Mouse (Mus musculus): ENCODE measurements around the gene Tmem231. TPM values are rescaled to one million over a fixed set of nuclear protein-coding genes. Genes with fewer than 3 reads are reported as not detected.
A peak's percentile ranks its signal among the peaks of the same experiment; 100 is the strongest.

Tmem231 gene
- total RNA-seq, 2 experiments from 2014 or later, result 11.7 to 13.2 TPM

DNA sequence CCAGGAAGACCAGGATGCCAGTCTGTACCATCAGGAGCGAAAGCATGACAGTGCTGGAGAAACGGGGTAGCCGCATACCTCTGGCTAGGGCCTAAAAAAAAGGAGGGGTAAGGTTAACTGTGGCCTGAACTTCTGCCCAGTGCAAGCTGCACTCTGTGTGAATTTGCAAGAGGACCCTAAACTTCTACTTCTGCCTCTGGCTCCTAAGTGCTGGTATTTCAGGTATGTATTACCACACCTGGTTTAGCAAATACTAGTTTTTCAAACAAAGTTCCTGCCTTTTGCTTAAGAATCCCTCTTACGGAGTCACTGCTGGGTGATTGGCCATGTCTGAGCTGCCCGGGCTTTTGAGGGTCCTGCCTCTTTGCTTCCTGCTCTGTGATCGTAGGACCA lies 42.8 kb downstream of the Tmem231 start:
- intact Hi-C loops (cut with DNase I), result no loop called here
- DNase-seq (ENCODE audit: extremely low spot score in 1 of 2, low spot score in 2 of 2), result no peak
- no peak overlapping the region for H3K27ac ChIP-seq
- H3K4me3 ChIP-seq, result no peak overlapping the region
- no peak for TF ChIP-seq CTCF (IDR thresholded peaks at IDR 0.05)

DNA sequence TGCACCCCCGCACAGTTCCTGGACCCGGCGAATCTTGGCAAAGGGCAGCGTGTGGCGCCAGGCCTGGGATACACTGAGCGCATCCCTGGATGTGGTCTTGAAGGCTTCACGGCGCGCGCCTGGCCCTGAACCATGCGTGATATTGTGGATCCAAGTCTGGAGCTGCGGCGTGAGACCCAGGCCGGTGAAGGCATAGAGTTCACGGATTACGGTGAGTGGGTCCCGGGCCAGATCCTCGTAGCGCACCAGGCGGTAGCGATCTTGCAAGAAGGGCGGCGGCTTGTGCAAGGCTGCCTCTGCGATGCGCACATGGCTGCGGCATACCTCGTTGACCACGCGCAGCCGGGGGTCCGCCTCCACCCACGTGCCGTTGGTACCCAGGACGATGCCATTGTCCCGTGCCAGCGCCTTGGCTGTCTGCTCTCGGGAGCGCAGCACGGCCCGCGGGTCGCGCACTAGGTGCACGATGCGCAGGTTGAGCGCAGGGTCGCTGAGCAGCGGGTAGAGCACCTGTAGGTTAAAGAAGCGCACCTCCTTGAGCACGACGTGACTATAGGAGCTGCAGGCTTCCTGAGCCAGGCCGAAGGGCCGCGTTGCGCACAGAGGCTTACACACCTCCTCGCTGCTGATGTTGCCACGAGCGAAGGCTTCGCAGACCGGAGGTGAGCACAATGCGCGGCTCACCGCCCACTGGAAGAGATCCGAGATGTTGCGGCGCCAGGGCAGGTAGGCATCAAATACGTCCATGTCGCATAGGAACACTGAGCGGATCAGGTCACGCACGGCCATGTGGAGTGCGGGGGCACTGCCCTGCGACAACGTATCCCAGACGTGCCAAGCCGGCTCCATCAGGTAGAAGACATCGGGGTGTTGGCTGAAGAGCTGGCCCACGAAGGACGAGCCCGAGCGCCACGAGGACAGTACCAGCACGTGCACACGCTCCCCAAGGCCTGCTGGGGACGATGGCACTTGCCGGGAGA lies 43.5 kb downstream of the Tmem231 start:
- DNase-seq (ENCODE audit: extremely low spot score in 1 of 2, low spot score in 2 of 2), result peak in 1 of 2 experiments; percentile 19
- TF ChIP-seq CTCF (IDR thresholded peaks at IDR 0.05), result no peak
- intact Hi-C loops (cut with DNase I), result no loop called here
- peak overlapping the region; percentile 37 for H3K4me3 ChIP-seq
- H3K27ac ChIP-seq, result no peak overlapping the region

GRCm38 (mm10) chr8:111888091-111888650 lies 45.5 kb downstream of the Tmem231 start:
- H3K4me3 ChIP-seq, result no peak overlapping the region
- peak in 1 of 2 experiments; percentile 20 for DNase-seq (ENCODE audit: extremely low spot score in 1 of 2, low spot score in 2 of 2)
- H3K27ac ChIP-seq, result no peak overlapping the region
- intact Hi-C loops (cut with DNase I), result no loop called here
- TF ChIP-seq CTCF (IDR thresholded peaks at IDR 0.05), result no peak

DNA sequence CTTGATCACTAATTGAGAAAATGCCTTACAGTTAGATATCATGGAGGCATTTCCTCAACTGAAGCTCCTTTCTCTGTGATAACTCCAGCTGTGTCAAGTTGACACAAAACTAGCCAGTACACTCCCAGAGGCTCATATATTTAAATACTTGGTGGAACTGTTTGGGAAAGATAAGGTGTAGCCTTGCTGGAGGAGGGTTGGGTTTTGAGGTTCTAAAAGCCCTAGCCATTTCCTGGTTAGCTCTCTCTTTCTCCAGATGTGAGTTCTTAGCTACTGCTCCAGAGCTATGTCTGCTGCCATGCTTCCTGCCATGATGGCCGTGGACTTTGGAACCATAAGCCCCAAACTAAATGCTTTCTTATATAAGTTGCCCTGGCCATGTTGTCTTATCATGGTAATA lies 46.2 kb downstream of the Tmem231 start:
- intact Hi-C loops (cut with DNase I), result no loop called here
- no peak overlapping the region for H3K4me3 ChIP-seq
- no peak overlapping the region for H3K27ac ChIP-seq
- DNase-seq (ENCODE audit: extremely low spot score in 1 of 2, low spot score in 2 of 2), result no peak
- no peak for TF ChIP-seq CTCF (IDR thresholded peaks at IDR 0.05)

DNA sequence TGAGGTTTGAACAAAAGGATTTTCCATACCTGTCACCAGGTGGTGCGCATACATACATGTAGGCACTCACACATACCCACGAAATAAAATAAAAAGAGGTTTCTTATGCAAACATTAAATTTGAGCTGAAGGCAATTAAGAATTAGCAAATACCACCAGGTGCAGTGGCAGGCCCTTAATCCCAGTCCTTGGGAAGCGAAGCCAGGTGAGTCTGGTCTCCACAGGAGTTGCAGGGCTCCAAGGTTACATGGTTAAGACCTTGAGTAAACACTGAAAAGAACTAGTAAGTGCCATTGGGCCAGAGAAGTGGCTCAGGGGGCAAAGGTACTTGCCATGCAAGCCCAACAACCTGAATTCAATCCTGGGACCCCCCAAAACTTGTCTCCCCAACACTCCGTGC lies 50.1 kb downstream of the Tmem231 start:
- H3K4me3 ChIP-seq, result no peak overlapping the region
- intact Hi-C loops (cut with DNase I), result no loop called here

DNA sequence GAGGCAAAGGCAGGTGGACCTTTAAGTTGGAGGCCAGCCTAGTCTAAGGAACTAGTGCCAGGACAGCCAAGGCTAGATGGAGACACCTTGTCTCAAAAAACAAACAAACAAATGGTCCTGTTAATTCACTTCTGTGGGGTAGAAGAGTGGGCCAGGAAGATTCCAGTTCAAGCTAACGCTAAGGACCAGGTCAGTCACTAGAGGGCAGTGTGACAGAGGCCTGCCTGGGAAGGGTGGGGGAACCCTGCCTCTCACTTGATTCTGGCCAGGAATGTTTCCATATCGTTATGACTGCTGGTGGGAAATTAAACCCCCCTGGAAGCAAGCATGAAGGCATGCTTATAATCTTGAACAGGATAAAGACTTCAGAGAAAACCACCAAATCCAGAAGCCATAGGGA lies 52.1 kb downstream of the Tmem231 start:
- peak; percentile 71 for TF ChIP-seq CTCF (IDR thresholded peaks at IDR 0.05)
- Histone ChIP-seq H3K27ac (no peak overlapping the region), H3K4me3 (no peak overlapping the region)
- intact Hi-C loops (cut with DNase I), result loop anchor here (1.0 kb wide), 1 partner anchor 109 kb away; no protein-coding TSS in a partner anchor
- DNase-seq (ENCODE audit: extremely low spot score in 1 of 2, low spot score in 2 of 2), result peak in 1 of 2 experiments; percentile 26

More for the DNA sequence above, 50.1 kb downstream of the Tmem231 start:
- H3K27ac ChIP-seq, result no peak overlapping the region
- DNase-seq (ENCODE audit: extremely low spot score in 1 of 2, low spot score in 2 of 2), result no peak
- no peak for TF ChIP-seq CTCF (IDR thresholded peaks at IDR 0.05)

DNA sequence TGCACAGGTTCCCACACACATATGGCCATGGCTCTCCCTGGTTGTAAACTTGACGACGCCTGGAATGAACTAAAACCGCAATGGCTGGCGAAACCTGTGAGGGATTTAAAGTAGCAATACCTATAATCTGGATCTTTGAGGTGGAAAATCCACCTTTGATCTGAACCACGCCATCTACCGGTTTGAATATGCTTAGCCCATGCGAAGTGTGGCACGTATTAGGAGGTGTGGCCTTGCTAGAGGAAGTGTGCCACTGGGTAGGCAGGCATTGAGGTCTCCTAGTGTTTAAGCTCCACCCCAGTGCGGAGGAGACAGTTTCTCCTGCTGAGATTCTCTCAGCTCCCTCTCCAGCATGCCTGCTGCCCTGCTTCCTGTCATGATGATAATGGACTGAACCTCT lies 56.0 kb downstream of the Tmem231 start:
- Histone ChIP-seq H3K4me3 (no peak overlapping the region), H3K27ac (no peak overlapping the region)
- TF ChIP-seq CTCF (IDR thresholded peaks at IDR 0.05), result no peak; the same call in none of the 2 replicates
- no peak for DNase-seq (ENCODE audit: extremely low spot score in 1 of 2, low spot score in 2 of 2)
- intact Hi-C loops (cut with DNase I), result loop anchor here (2.0 kb wide), 1 partner anchor 23 kb away; the partner anchor contains the start of gene Cfdp1

DNA sequence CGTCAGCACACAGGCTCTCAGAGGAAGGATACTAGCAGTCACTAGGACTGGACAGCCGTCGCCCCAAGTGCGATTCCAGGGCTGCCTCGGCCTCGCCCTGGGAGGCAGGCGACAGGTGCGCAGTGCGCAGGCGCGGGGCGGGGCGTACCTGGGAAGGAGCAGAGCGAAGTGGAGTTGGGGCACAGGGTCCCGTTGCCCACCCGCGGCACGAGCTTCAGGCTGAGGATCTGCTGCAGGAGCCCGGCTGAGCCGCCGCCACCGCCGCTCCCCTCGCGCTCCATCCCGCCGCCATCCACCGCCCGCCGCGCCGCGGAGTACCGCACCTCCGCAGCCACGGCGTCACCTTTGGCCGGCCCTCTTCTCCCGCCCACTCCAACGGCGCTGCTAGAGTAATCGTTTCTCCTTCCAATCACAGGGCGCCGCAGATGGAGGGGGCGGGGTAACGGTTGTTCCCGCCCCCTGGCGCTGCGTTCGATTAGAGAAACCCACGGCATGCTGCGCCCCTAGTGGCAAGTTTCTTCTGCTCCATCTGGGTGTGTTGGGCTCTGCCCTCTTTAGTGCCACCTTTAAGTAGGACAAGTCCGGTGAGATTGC lies 57.2 kb downstream of the Tmem231 start, which contains the start of gene Tmem170:
TSS of gene Tmem170 (minus strand) at position 396 of the 594 bp plus-strand sequence.
- Histone ChIP-seq H3K4me3 (peak within 1 kb of the TSS; percentile 80), H3K27ac (peak within 1 kb of the TSS; percentile 90)
- peak; percentile 97 to 98 for DNase-seq (ENCODE audit: extremely low spot score in 1 of 2, low spot score in 2 of 2)
- intact Hi-C loops (cut with DNase I), result loop anchor here (2.0 kb wide), 1 partner anchor 22 kb away; the partner anchor contains the start of gene Cfdp1
- TF ChIP-seq CTCF (IDR thresholded peaks at IDR 0.05), result peak; percentile 99

- H3K4me3 ChIP-seq, result peak overlapping the region; percentile 80
- no peak for TF ChIP-seq CTCF (IDR thresholded peaks at IDR 0.05)
- H3K27ac ChIP-seq, result no peak overlapping the region; the same call in 1 of the 2 replicates
- intact Hi-C loops (cut with DNase I), result loop anchor here (2.0 kb wide), 1 partner anchor 21 kb away; the partner anchor contains the start of gene Cfdp1
- no peak for DNase-seq (ENCODE audit: extremely low spot score in 1 of 2, low spot score in 2 of 2)
Observed at GRCm38 (mm10) chr8:111875758-111876157, 57.9 kb downstream of the Tmem231 start.

DNA sequence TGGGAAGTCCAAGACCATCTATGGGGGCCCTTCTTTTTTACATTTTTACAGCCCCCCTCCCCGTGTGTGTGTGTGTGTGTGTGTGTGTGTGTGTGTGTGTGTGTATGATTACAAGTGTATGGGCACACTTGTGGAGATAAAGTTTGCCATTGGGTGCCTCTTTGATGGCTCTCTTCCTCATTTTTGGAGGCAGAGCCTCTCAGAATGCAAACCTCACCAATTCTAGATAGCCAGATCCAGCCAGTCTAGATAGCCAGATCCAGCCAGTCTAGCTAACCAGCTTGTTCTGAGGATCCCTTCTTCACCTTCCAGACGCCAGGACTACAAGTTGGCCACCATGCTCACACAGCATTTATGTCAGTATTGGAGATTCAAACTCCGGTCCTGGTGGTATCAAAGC lies 62.4 kb downstream of the Tmem231 start:
- no peak overlapping the region for H3K4me3 ChIP-seq
- intact Hi-C loops (cut with DNase I), result no loop called here
- H3K27ac ChIP-seq, result no peak overlapping the region
- DNase-seq (ENCODE audit: extremely low spot score in 1 of 2, low spot score in 2 of 2), result no peak
- TF ChIP-seq CTCF (IDR thresholded peaks at IDR 0.05), result no peak

GRCm38 (mm10) chr8:111870379-111870778 lies 63.3 kb downstream of the Tmem231 start:
- intact Hi-C loops (cut with DNase I), result no loop called here
- Histone ChIP-seq H3K27ac (no peak overlapping the region), H3K4me3 (no peak overlapping the region)
- no peak for TF ChIP-seq CTCF (IDR thresholded peaks at IDR 0.05)
- no peak for DNase-seq (ENCODE audit: extremely low spot score in 1 of 2, low spot score in 2 of 2)

DNA sequence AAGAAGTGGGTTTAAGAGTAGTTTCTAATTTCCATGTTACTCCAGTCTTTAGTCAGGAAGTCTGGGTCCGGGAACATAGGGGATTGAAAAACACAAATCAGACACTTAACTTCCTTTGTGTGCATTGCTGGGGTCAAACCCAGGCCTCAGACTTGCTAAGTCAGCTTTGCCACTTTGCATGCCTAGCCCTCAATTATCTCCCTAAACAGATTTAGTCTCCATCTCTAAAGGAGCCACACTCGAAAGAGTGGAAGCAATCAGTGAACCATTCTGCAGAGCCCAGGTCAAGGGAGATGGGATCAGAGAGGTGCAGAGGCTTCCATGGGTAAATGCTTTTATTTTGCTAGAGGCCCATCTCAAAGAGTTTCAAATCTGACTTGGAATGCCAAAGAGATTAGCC lies 65.0 kb downstream of the Tmem231 start:
- no peak overlapping the region for H3K27ac ChIP-seq
- TF ChIP-seq CTCF (IDR thresholded peaks at IDR 0.05), result no peak
- intact Hi-C loops (cut with DNase I), result no loop called here
- DNase-seq (ENCODE audit: extremely low spot score in 1 of 2, low spot score in 2 of 2), result no peak
- H3K4me3 ChIP-seq, result no peak overlapping the region
